Mouse (Mus musculus): Measurements from ENCODE around the gene Adcy1.

The Adcy1 gene

DNA sequence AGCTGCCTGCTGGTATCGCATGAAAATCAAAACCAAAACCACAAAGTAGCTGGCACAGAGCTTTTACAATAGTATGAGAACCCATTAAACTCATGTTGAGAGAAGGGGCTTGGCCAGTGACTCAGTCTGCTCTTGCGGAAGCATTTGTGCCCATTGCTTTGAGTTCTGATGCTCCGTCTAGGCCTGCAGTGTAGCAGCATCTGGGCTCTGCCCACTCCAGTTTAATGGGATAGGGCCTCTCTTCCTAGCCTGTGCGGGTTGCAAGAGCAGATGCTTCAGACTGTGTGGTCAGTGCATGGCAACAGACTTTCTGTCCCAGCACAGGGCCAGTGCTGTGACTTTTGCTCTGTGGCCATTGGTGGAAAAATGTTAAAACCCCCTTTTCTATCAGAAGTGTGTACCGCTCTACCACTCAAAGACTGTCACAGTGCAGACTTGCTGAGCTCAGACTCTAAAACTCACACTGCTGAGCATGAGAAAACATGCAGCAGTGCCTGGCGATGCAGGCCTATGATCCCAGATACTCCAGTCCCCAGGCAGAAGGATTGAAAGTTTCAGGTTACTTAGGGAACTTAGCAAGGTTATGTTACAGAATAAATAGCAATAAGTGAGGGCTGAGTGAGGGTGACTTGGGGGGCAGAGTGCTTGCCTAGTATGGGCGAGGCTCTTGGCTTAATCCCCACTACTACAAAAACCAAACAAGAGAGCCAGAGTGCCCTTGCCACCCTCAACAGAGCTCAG, 163.7 kb downstream of the Adcy1 start:
- no peak for DNase-seq

DNA sequence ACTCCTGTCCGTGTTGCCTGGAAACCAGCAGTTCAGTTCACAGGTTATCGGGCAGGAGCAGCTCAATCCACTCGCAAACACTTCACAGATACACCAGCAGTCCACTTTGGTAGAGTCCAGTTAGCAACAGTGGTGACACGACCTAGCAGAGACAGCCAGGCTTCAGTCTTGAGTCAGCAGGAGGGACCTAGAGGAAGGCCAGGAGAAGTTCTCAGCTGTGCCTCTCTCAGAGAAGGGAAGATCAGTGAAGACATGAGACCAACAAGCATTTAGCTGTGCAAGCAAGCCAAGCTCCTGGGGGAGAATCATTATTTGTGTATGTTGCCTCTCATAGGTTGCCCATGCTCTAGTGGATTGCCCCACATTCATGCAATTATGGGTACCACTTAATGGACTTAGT, 164.8 kb downstream of the Adcy1 start:
- no peak for DNase-seq
